In the genomic region with DNA sequence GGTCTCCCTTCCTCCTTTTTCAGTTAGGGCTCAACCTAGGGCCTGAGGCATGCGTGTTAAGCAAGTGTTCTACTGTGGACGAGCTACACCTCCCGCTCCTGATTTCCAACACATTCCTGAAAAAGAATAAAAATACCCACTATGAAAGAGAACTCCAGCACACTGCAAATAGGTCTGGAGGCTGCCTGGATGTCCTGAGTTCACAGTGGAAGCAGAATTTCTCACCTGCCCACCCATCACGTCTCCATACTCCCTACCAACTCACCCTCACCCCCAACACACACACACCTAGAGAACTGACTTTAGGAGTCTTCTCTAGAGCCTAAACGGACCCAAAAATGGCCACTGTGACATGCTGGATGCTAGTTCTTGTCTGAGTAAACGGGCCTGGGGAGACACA, we compare ENCODE assay signal across 26 mouse cellular contexts. TPM values are rescaled to one million over a fixed set of nuclear protein-coding genes. Genes with fewer than 3 reads are reported as not detected.
DNase-seq lines count a peak whose midpoint lies in the region; ATAC-seq and TF ChIP-seq lines count a peak whose summit lies in the region.
"Had no signal": no experiment of that assay in that cellular context is flagged by ENCODE, and none has a peak within 500 bp of the region (broad histone marks: within the 10 kb centered on the region; RNA-seq: fewer than 3 reads in every experiment).

No protein-coding gene starts in this region.

- TF ChIP-seq EP300 in heart, postnatal 0 days (IDR thresholded peaks at IDR 0.05; ENCODE audit: low read depth): no peak

- H3K4me3 ChIP-seq in heart, postnatal 0 days (ENCODE audit: low read depth, low read length): no peak overlapping the region
- no peak overlapping the region for H3K4me3 ChIP-seq in bone marrow macrophage, adult 2 months (ENCODE audit: insufficient read depth, low read length)
- H3K4me3 ChIP-seq: forebrain, embryonic 10.5 days; forebrain, embryonic 13.5 days; heart, adult 2 months had no signal

- DNase-seq in frontal cortex, postnatal 25 days (ENCODE audit: low spot score in 2 of 2): no peak
- DNase-seq in heart, postnatal 0 days (ENCODE audit: low spot score): no peak
- no peak for DNase-seq in heart, adult 8-10 months (ENCODE audit: low spot score)
- no peak for DNase-seq in embryo, embryonic 9.5 days (ENCODE audit: extremely low spot score)
- DNase-seq: adrenal gland, adult 8-10 months; adrenal gland, postnatal 25 days; cerebellum, adult 11 months; cerebellum, adult 2 months; cerebellum, adult 9-11 months; cerebellum, postnatal 25 days; embryo, embryonic 11 days; gastrocnemius, postnatal 25 days; heart, adult 2 months; heart, postnatal 14 days; heart, postnatal 4 days; kidney, adult 18-20 months had no signal

- H3K36me3 ChIP-seq in heart, postnatal 0 days (replicated peaks; ENCODE audit: control insufficient read depth, insufficient read depth, low read length): no peaks in the 10 kb centered on the region
- H3K36me3 ChIP-seq: forebrain, embryonic 10.5 days had no signal

- H3K27ac ChIP-seq in heart, postnatal 0 days (ENCODE audit: low read depth): 0 out of 2 replicates have a peak overlapping the region, but pooled peaks have one; percentile 88
- H3K27ac ChIP-seq in bone marrow macrophage, adult 2 months (ENCODE audit: insufficient read depth, low read depth, low read length): peak overlapping the region; percentile 74; the same call in 1 of the 2 replicates
- H3K27ac ChIP-seq: forebrain, embryonic 10.5 days; forebrain, embryonic 13.5 days; hindbrain, embryonic 14.5 days; hindbrain, postnatal 0 days had no signal

- TF ChIP-seq CTCF in heart, postnatal 0 days (IDR thresholded peaks at IDR 0.05; ENCODE audit: low read depth): no peak
- TF ChIP-seq CTCF in bone marrow macrophage, adult 2 months (IDR thresholded peaks at IDR 0.05; ENCODE audit: low read depth, low read length): no peak

- no peaks in the 10 kb centered on the region for H3K27me3 ChIP-seq in heart, postnatal 0 days (ENCODE audit: control insufficient read depth, insufficient read depth, low read length)
- H3K27me3 ChIP-seq: forebrain, embryonic 13.5 days had no signal

- peaks cover 13% of the 10 kb centered on the region for H3K4me1 ChIP-seq in heart, postnatal 0 days (ENCODE audit: control insufficient read depth, insufficient read depth)
- peaks cover 41% of the 10 kb centered on the region for H3K4me1 ChIP-seq in bone marrow macrophage, adult 2 months (ENCODE audit: control insufficient read depth, insufficient read depth, low read length)

- no peak overlapping the region for H3K4me2 ChIP-seq in heart, postnatal 0 days (ENCODE audit: low read depth, low read length)
- H3K4me2 ChIP-seq: forebrain, embryonic 13.5 days; hindbrain, embryonic 14.5 days had no signal

- no peaks in the 10 kb centered on the region for H3K9me3 ChIP-seq in heart, postnatal 0 days (replicated peaks; ENCODE audit: control insufficient read depth, low read length)
- H3K9me3 ChIP-seq: forebrain, embryonic 10.5 days; forebrain, embryonic 13.5 days had no signal

- TF ChIP-seq POLR2A in bone marrow macrophage, adult 2 months (IDR thresholded peaks at IDR 0.05; ENCODE audit: borderline replicate concordance, low read depth, low read length): no peak

- 88% methylated on average over 6 of the region's 6 CpGs for WGBS in heart, postnatal 0 days

- no peak overlapping the region for H3K9ac ChIP-seq in heart, postnatal 0 days (replicated peaks; ENCODE audit: low read depth, low read length)
- H3K9ac ChIP-seq: forebrain, embryonic 13.5 days; hindbrain, embryonic 14.5 days had no signal

- ATAC-seq in frontal cortex, adult (ENCODE audit: low TSS enrichment): peak; percentile 28; the same call in 1 of the 2 replicates
- no peak for ATAC-seq in heart, postnatal 0 days (ENCODE audit: insufficient read depth, low read depth)
- ATAC-seq: activated CD4-positive, CD25-positive, alpha-beta regulatory T cell, adult 4 months; forebrain, embryonic 13.5 days; forebrain, embryonic 16.5 days; hindbrain, postnatal 0 days; inflammation-experienced regulatory T-cells, adult 6 months; intestine, embryonic 16.5 days had no signal

RNA-seq across cellular contexts. Expression of gene Lyrm9, which starts 21.8 kb away (rescaled TPM):
- total RNA-seq in heart, postnatal 0 days (2014; rRNA removed; ENCODE audit: low replicate concordance): 6.9 TPM in 2 replicates
- 47.0 and 51.7 TPM in 2 replicates for polyA plus RNA-seq in heart, postnatal 0 days (2015; fragmentation: Nextera tagmentation; extraction: Ambion mirVana)
- total RNA-seq in heart, adult 8-10 months (2022): 10 to 100 TPM; 34.3 to 51.3 (median 39.8) TPM
- polyA plus RNA-seq in bone marrow macrophage, adult 2 months (2012; ENCODE audit: insufficient read depth, insufficient read length, missing spikeins): 5.1 and 15.1 TPM in 2 replicates

RNA-seq across cellular contexts. Expression of gene Ccnq, which starts 53.0 kb away (rescaled TPM):
- total RNA-seq in heart, postnatal 0 days (2014; rRNA removed; ENCODE audit: low replicate concordance): 43.9 and 58.6 TPM in 2 replicates
- polyA plus RNA-seq in heart, postnatal 0 days (2015; fragmentation: Nextera tagmentation; extraction: Ambion mirVana): 31.0 and 32.3 TPM in 2 replicates
- 10 to 100 TPM; 18.2 to 20.6 (median 18.8) TPM for total RNA-seq in heart, adult 8-10 months (2022)
- polyA plus RNA-seq in bone marrow macrophage, adult 2 months (2012; ENCODE audit: insufficient read depth, insufficient read length, missing spikeins): 18.7 and 18.9 TPM in 2 replicates
